Mouse (Mus musculus): Measurements from ENCODE around the gene Kctd21. TPM values are rescaled to one million over a fixed set of nuclear protein-coding genes. Genes with fewer than 3 reads are reported as not detected.

Gene Kctd21
- 1 to 10 TPM; 2.0 to 2.1 TPM for total RNA-seq (2023)

DNA sequence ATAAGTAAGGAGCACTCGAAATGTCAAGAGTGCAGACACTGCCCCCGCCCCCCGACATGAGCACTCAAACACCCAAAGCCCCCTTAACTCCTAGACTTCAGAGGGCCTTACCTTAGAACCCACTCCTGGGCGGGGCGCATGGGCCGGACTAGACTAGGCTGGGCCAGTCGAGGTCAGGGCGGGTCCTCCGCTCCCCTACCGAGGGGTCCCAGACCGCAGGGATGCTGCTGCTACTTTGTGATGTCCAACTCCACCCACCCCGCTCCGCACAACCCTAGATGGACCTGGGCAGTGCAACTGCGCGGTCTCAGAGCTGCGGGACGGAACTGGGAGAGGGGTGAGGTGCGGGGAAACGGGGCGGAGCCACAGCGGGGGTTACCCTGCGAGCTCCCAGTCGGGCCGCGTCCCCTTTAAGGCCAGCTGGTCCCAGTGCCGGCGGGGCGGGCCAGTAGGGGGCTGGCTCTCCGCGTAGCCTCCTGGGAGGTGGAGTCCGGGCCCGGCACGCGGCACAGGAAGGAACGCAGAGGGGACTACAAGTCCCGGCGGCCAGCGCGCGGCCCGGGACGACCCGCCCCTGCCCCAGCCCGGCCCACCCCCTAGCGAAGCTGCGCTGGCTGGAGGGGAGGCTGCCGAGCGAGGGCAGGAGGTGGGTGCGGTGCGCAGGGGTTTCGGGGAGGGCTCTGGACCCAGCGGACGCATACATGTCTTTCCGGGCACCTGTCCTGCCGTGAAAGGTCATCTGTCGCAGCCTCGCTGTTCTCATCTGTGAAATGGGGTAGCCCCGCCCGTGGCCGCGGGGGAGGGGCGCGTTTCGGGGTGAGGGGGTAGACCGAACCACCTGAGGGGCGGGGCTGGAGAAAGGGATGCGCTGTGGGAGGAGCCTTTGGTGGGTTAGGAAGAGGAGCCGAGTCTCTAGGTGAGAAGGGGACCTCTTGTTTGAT, at the start of gene Kctd21, which contains the start of gene Usp35:
Gene Kctd21 (plus strand): TSS at position 602 of the 941 bp plus-strand sequence.
Gene Usp35 (minus strand): TSS at position 295 of the 941 bp plus-strand sequence.

Other genes with a start within 250 kb of the Kctd21 start
- 1 to 10 TPM; 5.5 to 8.5 TPM for gene Usp35, start 307 bp upstream of the Kctd21 start, total RNA-seq (2023)
- 10 to 100 TPM; 16.6 to 21.0 TPM for gene Alg8, start 39.3 kb downstream of the Kctd21 start, total RNA-seq (2023)
- 10 to 100 TPM; 52.5 to 61.9 TPM for gene Ndufc2, start 67.7 kb downstream of the Kctd21 start, total RNA-seq (2023)
- gene Thrsp, start 85.4 kb downstream of the Kctd21 start, total RNA-seq (2023), result not detected
- 10 to 100 TPM in 1 of 2 experiments, 1 to 10 TPM in 1; 7.7 to 12.5 TPM for gene Kctd14, start 119.0 kb downstream of the Kctd21 start, total RNA-seq (2023)
- 100 to 1,000 TPM in 1 of 2 experiments, 10 to 100 TPM in 1; 92.6 to 101 TPM for gene Ints4, start 148.6 kb downstream of the Kctd21 start, total RNA-seq (2023)
- 10 to 100 TPM in 1 of 2 experiments, 1 to 10 TPM in 1; 7.8 to 13.8 TPM for gene Aamdc, start 247.2 kb downstream of the Kctd21 start, total RNA-seq (2023)
- 10 to 100 TPM; 72.1 to 77.8 TPM for gene Rsf1, start 247.6 kb downstream of the Kctd21 start, total RNA-seq (2023)

Measured in B cell, adult 67 days (primary cell).